Mouse (Mus musculus): ENCODE measurements around the gene Syt16.

Gene Syt16

GRCm38 (mm10) chr12:74013739-74014138, 16.3 kb downstream of the Syt16 start:
- DNase-seq (ENCODE audit: low read depth, low spot score) = no peak

DNA sequence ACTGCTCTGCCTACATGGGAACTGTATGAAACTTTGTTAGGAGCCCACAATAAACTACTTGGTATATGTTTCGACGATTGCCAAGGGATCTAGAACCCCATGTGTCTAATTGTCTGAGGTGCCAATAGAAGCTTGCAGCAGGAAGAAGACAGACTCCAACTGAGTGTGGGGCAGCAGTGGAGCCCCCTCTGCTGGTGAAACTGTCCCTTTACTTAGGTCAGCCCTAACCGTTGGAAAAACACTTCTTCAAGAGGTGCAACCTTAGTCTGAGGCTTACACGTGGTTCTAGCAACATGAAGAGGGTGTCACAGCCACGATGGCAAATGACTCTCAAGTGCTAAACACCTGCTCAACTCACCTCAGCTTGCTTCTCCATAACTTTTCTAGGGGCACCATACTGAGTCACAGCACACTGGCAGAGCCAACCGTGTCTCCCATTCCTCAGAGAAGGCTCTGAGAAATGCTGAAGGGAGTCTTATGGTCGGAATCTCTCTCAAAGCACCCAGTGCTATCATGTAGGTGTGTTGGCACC, 17.3 kb downstream of the Syt16 start:
- DNase-seq (ENCODE audit: low read depth, low spot score) = no peak

GRCm38 (mm10) chr12:74015491-74015890, 18.0 kb downstream of the Syt16 start:
- no peak for DNase-seq (ENCODE audit: low read depth, low spot score)

GRCm38 (mm10) chr12:74023260-74023659, 25.8 kb downstream of the Syt16 start:
- no peak for DNase-seq (ENCODE audit: low read depth, low spot score)

- DNase-seq (ENCODE audit: low read depth, low spot score) = no peak
These were observed 27.5 kb downstream of the Syt16 start for GRCm38 (mm10) chr12:74024912-74025311.

DNA sequence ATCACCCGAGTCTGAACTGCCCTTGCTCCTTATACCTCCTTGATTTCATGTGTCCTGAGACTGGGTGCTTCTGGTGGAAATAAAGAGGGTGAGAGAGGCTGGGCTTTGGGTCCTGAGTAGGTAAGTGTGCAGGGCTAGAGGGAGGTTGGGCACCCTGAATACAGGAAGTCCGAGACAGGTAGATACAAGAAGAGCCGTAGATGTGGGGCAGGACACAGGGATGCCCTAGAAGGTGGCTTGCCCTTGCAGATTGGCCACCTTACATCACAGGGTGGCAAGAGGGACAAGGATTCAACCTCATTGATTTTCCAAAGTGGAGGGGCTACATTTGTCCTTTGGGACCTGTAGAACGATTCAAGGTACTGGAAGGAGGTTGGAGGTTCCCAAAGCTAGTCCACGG, 45.8 kb downstream of the Syt16 start:
- DNase-seq (ENCODE audit: low read depth, low spot score) = no peak

GRCm38 (mm10) chr12:74043755-74044154, 46.3 kb downstream of the Syt16 start:
- DNase-seq (ENCODE audit: low read depth, low spot score) = peak; percentile 44

DNA sequence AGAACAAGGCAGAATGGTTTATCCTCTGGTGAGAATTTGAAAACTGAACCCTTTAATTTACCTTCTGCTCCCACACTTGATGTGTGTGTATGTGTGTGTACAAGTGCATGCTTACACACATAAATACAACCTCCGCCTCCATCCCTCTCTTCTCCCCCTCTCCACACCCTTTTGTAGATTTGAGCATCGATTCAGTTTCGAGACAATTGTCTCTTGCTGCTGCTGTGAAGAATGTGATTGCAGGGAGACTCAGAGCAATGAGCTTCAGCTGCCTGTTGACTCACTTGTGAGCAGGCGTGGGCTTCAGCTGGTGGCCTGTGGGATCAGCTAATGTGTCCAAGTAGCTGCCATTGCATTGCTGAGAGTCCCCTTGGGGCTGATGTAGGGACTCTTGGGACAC, 46.8 kb downstream of the Syt16 start:
- no peak for DNase-seq (ENCODE audit: low read depth, low spot score)

- peak; percentile 87 for DNase-seq (ENCODE audit: low read depth, low spot score)
These were observed 58.0 kb downstream of the Syt16 start for GRCm38 (mm10) chr12:74055336-74055931.

DNA sequence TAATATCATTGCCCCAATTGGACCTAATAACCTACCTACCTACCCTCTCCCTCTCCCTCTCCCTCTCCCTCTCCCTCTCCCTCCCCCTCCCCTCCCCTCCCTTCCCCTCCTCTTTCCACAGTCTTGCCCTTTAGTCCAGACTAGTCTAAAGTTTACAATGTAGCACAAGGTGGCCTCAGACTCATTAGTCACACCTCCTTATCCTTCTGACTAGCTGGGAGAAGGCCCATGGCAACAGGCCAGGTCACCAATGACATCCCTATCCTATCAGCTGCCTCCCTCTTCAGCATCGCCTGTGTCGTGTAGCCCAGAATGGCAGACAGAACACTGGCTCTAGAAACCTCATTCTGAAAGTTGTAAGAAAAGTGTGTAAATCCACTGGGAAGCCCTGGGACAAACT, 58.7 kb downstream of the Syt16 start:
- DNase-seq (ENCODE audit: low read depth, low spot score) = no peak

- DNase-seq (ENCODE audit: low read depth, low spot score) = no peak
These were observed 65.1 kb downstream of the Syt16 start for GRCm38 (mm10) chr12:74062547-74062946.

GRCm38 (mm10) chr12:74068912-74069311, 71.5 kb downstream of the Syt16 start:
- DNase-seq (ENCODE audit: low read depth, low spot score) = no peak

DNA sequence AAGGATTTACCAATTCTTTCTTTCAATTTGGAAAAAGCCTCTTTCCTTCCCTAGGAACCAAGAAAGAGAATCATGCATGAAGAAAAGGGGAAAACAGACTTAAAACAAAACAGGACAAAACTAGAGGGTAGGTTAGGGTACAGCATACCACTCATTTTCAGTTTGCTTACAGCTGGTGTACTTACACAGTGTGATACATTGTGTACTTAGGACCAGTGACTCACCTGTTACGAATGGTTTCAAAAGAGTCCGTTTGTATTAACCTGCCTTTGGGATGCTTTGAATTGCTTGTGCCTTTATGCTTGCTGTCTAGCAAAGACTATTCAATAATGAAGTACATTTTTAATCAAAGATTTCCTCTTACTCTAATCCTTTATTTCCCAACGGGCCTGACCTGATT, 78.1 kb downstream of the Syt16 start:
- DNase-seq (ENCODE audit: low read depth, low spot score) = no peak

DNA sequence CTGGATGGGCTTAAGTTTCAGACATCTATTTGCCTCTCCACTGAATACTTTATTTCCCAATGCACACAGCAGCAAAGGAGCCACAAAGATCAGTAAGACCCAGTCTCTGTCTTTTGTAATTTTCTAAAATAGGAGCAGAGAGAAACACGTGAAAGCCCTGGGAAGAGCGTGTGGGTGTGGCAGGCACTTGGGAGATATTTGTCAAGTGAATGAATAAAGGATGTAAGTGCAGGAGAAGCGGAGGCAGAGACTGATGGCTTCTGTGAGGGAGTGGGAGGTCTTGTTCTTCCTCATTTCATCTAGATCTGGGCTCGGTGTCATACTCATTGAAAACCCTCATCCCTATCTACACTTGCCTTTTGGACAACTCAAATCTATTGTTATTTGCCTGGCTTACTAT, 78.6 kb downstream of the Syt16 start:
- DNase-seq (ENCODE audit: low read depth, low spot score) = peak; percentile 80

- DNase-seq (ENCODE audit: low read depth, low spot score) = peak; percentile 55
These were observed 83.7 kb downstream of the Syt16 start for GRCm38 (mm10) chr12:74081122-74081521.

- DNase-seq (ENCODE audit: low read depth, low spot score) = no peak
These were observed 86.9 kb downstream of the Syt16 start for GRCm38 (mm10) chr12:74084389-74084788.

- no peak for DNase-seq (ENCODE audit: low read depth, low spot score)
These were observed 89.6 kb downstream of the Syt16 start for GRCm38 (mm10) chr12:74087086-74087485.

GRCm38 (mm10) chr12:74089342-74090131, 92.1 kb downstream of the Syt16 start:
- DNase-seq (ENCODE audit: low read depth, low spot score) = no peak

- no peak for DNase-seq (ENCODE audit: low read depth, low spot score)
These were observed 95.1 kb downstream of the Syt16 start for GRCm38 (mm10) chr12:74092546-74092945.

DNA sequence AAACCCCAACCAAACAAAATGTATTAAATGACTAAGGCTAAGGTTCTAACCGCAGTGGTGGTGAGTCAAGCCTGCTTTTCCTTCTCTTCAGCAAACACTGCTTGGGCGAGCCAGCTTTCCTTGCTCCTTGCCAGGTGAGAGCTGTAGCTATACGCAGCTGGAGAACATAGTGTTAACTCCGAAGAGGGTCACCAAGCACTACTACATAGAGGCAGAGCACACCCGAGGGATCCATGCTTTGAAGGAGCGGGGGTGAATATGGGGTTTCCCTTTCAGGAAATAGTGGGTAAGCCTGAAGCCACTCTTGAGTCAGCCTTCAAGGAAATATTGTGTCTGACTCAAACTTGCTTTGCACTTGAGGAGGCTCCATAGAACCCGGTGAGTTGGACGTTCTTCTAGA, 95.6 kb downstream of the Syt16 start:
- no peak for DNase-seq (ENCODE audit: low read depth, low spot score)

DNA sequence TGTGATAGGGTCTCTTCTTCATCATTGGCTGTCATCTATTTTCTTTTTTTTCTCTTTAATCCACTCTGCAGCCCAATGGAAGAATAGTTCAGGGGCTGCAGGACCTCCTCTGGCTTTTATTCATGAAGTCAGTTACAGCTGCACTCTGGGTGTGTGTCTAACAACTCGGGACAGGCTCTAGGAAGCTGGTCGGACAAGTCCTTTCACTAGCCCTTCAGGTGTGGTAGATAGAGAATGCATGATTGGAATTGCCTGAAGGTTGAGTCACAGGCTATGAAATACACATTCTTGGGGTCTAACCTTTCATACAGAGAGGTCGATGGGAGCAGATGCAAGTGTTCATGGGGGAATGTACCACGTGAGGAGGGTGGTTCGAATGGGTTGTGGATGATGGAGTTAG, 97.2 kb downstream of the Syt16 start:
- DNase-seq (ENCODE audit: low read depth, low spot score) = no peak

- no peak for DNase-seq (ENCODE audit: low read depth, low spot score)
These were observed 101.3 kb downstream of the Syt16 start for GRCm38 (mm10) chr12:74098572-74099290.
